Mouse (Mus musculus) cerebellum, adult 2 months (tissue): ENCODE results near the gene Thra. TPM values are rescaled to one million over a fixed set of nuclear protein-coding genes. Genes with fewer than 3 reads are reported as not detected.

ENCODE experiments used
- DNase-seq, 2 experiments: peaks; one replicate each; pipeline ENCODE4 v3.0.0; 2021
- H3K27ac ChIP-seq: fragments of 200-500 bp; 2 replicates; pipeline ENCODE4 v1.5.1; 2012; ENCODE audit warnings: low read length, control low read depth, inconsistent platforms; ENCODE audit not compliant: insufficient read depth
- H3K27me3 ChIP-seq: fragments of 200-500 bp; 2 replicates; pipeline ENCODE4 v1.6.1; 2012; ENCODE audit warnings: inconsistent platforms, mild to moderate bottlenecking, low read length, moderate library complexity; ENCODE audit not compliant: control insufficient read depth, insufficient read depth
- H3K4me1 ChIP-seq: fragments of 200-500 bp; 2 replicates; pipeline ENCODE4 v1.6.1; 2011; ENCODE audit warnings: low read length; ENCODE audit not compliant: control insufficient read depth, insufficient read depth
- H3K4me3 ChIP-seq: fragments of 200-500 bp; replicated peaks from 2 replicates; pipeline ENCODE3; 2011; ENCODE audit warnings: mild to moderate bottlenecking, low read depth, low read length, control low read depth; ENCODE audit not compliant: insufficient read depth
- CTCF ChIP-seq: fragments of 200-500 bp; IDR thresholded peaks from 2 replicates; pipeline ENCODE4 v1.5.1; 2011; ENCODE audit warnings: low read depth, mild to moderate bottlenecking, control low read depth, low read length, moderate library complexity, borderline replicate concordance; ENCODE audit not compliant: insufficient read depth
- POLR2A ChIP-seq: fragments of 200-500 bp; IDR thresholded peaks from 2 replicates; pipeline ENCODE4 v1.6.1; 2011; ENCODE audit warnings: low read length, control low read depth, borderline replicate concordance; ENCODE audit not compliant: insufficient read depth
- WGBS: fragments of 180-500 bp; shearing (Covaris S2); methylation state at CpG from one replicate; pipeline ENCODE4 v1.1.7; 2018; 5-methylcytosine and 5-hydroxymethylcytosine counted together
- polyA plus RNA-seq: library from polyadenylated mRNA; depleted of rRNA; stranded (reverse); fragments of >200 nt; gene quantifications from 2 replicates; pipeline ENCODE4 v1.2.3, GENCODE M21; 2012

Gene Thra
- polyA plus RNA-seq, 1 experiment, result 447 TPM

DNA sequence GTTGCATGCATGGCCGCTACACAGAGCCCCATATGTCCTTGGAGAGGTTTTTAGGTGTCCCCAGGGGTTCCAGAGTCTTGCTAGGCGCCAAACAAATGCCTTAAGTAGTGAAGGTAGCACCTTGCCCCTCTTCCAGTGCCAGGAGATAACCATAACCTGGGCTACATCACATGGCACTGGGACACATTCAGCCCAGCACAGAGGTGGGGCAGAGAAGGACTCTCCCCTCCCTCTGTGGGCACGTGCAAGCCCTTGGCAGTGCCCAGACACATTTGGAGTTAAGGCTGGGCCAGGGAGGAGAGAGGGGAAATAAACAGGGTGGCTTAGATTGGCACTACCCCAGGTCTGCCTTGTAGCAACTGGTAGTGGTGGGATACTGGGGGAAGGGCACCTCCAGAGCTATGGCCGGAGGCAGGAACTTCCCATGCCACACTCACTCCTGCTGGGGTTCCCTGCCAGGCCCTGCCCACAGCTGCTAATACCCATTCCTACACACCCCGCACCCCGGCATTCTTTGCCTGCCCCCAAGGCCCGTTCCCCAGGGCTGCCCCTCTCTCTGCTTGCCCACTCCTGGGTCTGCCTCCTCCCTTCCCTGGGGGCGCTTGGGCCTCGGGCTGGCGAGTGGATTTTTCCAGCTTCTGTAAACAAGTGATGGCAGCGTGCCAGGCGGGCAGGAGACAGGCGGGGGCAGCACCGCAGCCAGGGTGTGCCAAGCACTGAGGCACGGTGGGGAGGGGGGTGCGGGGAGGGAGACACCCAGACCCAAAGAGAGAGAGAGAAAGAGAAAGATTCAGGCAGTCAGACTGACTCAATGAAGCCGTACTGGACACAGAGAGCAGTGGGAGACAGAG is 10.1 kb downstream of the Thra start:
- peak overlapping the region; percentile 35 for H3K4me3 ChIP-seq
- DNase-seq, result peak; percentile 84
- H3K4me1 ChIP-seq, result peaks cover 89% of the 10 kb centered on the region
- 5% methylated on average over 16 of the region's 17 CpGs for WGBS
- H3K27me3 ChIP-seq, result no peaks in the 10 kb centered on the region
- H3K27ac ChIP-seq, result peak overlapping the region; percentile 100
- TF ChIP-seq CTCF (no peak), POLR2A (no peak)

DNA sequence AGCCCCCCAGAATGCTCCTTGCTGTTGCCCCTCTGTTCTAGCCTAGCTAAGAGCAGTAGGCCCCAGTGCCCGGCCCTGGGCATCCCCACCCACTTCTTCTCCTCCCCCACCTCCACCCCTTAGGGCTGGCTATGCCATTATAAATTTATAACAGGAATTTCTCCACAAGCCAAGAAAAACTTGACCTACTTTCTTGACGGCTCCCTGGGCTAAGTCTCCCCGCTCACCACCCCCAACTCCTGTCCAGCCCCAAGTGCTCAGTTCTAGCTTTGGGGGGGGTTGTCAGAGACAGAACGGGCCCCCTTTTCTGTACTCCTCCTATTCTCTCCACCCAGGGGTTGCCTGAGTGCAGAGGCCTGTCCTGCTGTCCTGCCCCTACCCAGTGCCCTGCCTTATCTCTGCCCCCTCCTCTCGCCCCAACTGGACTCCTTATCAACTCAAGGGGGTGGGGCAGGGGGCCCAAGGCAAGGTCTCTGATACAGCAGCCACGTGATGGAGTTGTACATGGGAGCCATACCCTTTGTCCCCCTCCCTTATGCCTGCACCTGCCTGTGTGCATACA is 10.9 kb downstream of the Thra start:
- Histone ChIP-seq H3K27me3 (no peaks in the 10 kb centered on the region), H3K4me3 (peak overlapping the region; percentile 9), H3K27ac (peak overlapping the region; percentile 100), H3K4me1 (peaks cover 89% of the 10 kb centered on the region)
- DNase-seq, result peak; percentile 53 to 57
- 8% methylated on average over 6 of the region's 6 CpGs for WGBS
- TF ChIP-seq CTCF (no peak), POLR2A (no peak)

DNA sequence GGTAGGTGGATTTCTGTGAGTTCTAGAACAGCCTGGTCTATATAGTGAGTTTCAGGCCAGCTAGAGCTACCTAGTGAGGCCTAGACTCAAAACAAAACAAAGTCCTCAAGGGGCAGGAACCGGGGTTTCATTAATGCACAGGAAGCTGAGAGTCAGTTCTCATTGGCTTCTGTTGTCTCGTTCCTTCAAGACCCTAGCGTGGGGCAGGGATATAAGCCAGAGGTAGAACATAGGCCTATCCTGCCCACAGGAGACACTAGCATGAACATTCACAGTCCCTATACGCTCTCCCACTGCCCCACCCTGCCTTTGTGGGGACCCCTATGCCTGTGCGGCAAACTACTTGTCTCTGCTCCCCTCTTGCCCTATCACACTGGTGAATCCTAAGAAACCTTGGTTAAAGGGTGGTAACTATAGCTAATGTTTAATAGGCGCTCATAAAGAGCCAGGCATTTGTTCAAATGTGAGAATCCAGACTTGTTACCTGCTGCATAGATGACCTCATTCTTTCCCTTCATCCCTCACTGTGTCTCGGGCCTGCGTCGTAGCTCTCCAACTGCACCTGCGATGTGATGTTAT is 12.2 kb downstream of the Thra start:
- 55% methylated on average over 10 of the region's 10 CpGs for WGBS
- H3K27me3 ChIP-seq, result no peaks in the 10 kb centered on the region
- peak overlapping the region; percentile 62 for H3K27ac ChIP-seq

DNA sequence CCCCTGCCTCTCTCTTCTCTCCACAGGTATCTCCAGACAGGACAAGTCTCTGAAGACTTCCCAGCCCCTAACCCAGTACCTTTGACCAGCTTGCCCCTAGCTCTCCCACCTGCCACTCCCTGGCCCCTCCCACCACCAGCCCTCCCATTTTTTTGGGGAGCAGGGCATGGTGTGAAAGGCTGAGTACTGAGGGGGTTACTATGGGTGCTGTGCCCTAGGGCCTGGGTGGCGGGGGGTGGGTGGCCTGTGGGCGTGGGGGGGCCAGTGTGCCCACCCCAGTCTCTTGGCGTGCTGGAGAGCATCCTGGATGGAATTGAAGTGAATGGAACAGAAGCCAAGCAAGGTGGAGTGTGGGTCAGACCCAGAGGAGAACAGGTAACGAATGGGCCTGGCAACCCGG is 12.8 kb downstream of the Thra start:
- H3K4me1 ChIP-seq, result peaks cover 78% of the 10 kb centered on the region
- H3K4me3 ChIP-seq, result no peak overlapping the region
- peak overlapping the region; percentile 80; the same call in 1 of the 2 replicates for H3K27ac ChIP-seq
- no peaks in the 10 kb centered on the region for H3K27me3 ChIP-seq
- TF ChIP-seq CTCF, result no peak
- TF ChIP-seq POLR2A, result no peak
- WGBS, result 72% methylated on average over 5 of the region's 5 CpGs
- no peak for DNase-seq

More for the DNA sequence above, 12.2 kb downstream of the Thra start:
- Histone ChIP-seq H3K4me3 (no peak overlapping the region), H3K4me1 (peaks cover 84% of the 10 kb centered on the region)
- peak in 1 of 2 experiments; percentile 35 for DNase-seq
- no peak for TF ChIP-seq POLR2A
- no peak for TF ChIP-seq CTCF

DNA sequence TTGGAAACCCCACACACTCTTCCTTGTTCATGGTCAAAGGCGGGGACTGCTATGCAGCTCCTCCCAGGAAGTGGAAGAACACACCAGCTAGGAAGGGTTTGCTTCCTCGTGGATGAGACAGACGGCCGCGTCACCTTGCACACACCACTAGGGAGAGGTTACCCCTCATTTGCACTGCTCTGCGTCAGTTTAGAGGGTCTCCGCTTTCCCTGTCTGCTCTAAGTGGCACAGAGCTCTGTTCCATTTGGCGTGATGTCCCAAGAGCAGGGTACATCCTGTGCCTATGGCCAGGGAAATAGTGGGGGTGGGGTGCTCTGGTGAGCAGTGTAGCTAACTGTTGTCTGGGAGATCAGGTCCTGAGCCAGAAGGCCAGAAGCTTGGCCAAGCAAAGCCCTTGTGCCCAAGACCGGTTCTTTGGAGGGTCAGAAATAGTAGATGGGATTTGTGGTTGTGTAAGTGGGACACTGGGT is 13.7 kb downstream of the Thra start:
- Histone ChIP-seq H3K27me3 (no peaks in the 10 kb centered on the region), H3K4me1 (peaks cover 69% of the 10 kb centered on the region), H3K27ac (peak overlapping the region; percentile 80), H3K4me3 (no peak overlapping the region)
- TF ChIP-seq CTCF, result no peak
- TF ChIP-seq POLR2A, result no peak
- WGBS, result 28% methylated on average over 9 of the region's 9 CpGs
- peak in 1 of 2 experiments; percentile 54 for DNase-seq

DNA sequence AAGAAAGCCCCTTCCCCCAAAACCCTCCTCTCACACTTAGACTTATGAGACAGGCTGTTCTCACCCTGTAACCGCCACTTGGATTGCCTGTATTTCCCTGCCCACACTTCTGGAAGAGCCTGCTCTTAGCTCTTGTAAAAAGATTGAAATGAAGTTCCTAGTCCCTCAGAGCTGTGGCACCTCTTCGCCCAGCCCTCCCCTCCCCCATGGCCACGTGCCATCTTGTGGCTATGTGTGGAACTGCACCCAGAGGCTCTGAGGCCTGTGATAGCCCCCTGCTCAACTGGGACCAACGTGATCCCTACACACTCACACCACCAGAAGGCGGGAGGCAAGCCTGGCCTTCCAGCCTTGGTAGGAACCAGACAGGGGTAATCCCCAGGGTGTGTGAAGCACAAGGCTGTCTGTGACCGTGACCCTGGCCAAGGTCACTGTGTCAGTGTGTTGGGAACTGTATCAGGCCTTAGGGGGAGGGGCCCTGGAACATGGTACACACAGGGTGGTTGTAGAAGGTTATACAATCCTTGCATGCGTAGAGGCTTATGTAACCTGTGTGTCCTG is 14.3 kb downstream of the Thra start:
- no peaks in the 10 kb centered on the region for H3K27me3 ChIP-seq
- DNase-seq, result peak; percentile 72 to 79
- H3K27ac ChIP-seq, result peak overlapping the region; percentile 80
- TF ChIP-seq CTCF (peak; percentile 97), POLR2A (no peak)
- peaks cover 64% of the 10 kb centered on the region for H3K4me1 ChIP-seq
- no peak overlapping the region for H3K4me3 ChIP-seq
- 13% methylated on average over 7 of the region's 7 CpGs for WGBS

DNA sequence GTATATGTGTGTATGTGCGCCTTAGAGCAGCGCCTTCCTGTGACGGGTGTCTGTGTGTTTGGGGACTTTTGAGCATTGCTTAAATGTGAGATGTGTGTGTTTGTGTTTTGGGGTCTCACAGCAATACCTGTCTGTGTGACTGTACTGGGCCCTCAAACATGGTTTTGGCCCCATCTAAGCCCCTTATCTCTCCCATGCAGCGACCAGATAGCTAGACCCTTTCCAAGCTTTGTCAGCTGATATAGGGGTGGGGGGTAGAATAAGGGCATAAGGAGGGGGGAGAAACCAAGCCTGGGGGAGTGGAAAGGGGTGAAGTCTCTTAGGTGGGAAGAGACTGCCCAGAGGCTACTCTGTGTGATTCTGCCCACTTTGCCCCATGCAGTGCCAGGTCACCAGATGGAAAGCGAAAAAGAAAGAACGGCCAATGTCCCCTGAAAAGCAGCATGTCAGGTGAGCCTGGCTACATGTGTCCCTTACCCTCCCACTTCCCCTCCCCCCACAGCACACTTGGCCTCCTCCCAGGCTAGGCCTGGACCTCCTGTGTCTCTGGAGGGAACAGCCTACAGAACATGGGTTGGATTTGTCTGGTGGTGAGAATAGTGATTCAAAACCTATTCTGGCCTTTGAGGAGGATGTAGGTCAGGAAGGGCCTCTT is 15.4 kb downstream of the Thra start:
- H3K27ac ChIP-seq, result peak overlapping the region; percentile 68
- no peaks in the 10 kb centered on the region for H3K27me3 ChIP-seq
- TF ChIP-seq POLR2A, result no peak
- no peak for TF ChIP-seq CTCF
- no peak overlapping the region for H3K4me3 ChIP-seq
- DNase-seq, result peak; percentile 59 to 65
- WGBS, result 61% methylated on average over 6 of the region's 6 CpGs
- peaks cover 52% of the 10 kb centered on the region for H3K4me1 ChIP-seq
